Mouse (Mus musculus): Measurements from ENCODE around the gene Ccdc149.

DNA sequence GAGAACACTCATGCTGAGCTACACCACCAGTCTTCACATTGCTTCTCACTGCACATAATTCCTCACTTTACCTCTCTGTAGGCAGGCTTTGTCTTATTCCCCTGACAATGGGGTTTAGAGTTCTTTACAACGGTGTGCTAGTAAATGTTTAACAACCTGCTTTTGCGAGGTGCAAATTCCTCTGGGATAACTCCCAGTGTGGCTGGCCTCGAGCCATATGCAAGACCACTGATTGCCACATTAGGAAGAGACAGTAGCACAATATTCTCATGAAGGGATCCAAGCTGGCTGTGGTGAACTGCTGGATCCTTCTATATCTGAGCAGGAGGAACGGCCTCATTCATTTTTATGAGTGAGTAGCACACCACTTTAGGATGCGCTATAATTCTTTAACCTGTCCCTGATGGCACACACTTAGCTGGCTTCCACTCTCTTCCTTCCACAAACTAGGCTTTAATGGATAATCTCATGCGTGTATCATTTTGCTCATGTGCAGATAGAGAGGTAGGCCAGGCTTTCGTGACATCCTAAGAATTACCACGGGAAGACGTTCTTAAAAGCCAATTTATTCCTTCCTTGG, 114.1 kb downstream of the Ccdc149 start:
- TF ChIP-seq CTCF (IDR thresholded peaks at IDR 0.05; ENCODE audit: borderline replicate concordance, extremely low read depth, insufficient read depth, insufficient read length) (no peak), POLR2A (IDR thresholded peaks at IDR 0.05; ENCODE audit: borderline replicate concordance, extremely low read depth, insufficient read depth, insufficient read length, poor library complexity, severe bottlenecking) (no peak)
